Mouse (Mus musculus) E14TG2a.4 (cell line): Measurements from ENCODE around the gene Gpr146.

Experiments used
- H3K27me3 ChIP-seq: 2 replicates; pipeline ENCODE4 v1.6.1; 2014; ENCODE audit warnings: low read length, control low read depth; ENCODE audit not compliant: insufficient read depth
- H3K36me3 ChIP-seq: 2 replicates; pipeline ENCODE4 v1.6.1; 2014; ENCODE audit warnings: low read length, control low read depth; ENCODE audit not compliant: insufficient read depth
- H3K4me1 ChIP-seq: replicated peaks from 2 replicates; pipeline ENCODE4 v1.6.1; 2014; ENCODE audit warnings: low read depth, low read length, control low read depth
- H3K4me3 ChIP-seq: replicated peaks from 2 replicates; pipeline ENCODE4 v1.5.1; 2014; ENCODE audit warnings: mild to moderate bottlenecking, low read length
- H3K9me3 ChIP-seq: 2 replicates; pipeline ENCODE4 v1.6.1; 2014; ENCODE audit warnings: low read length, control low read depth
- CTCF ChIP-seq: conservative IDR thresholded peaks from 2 replicates; pipeline ENCODE4 v1.5.1; 2014; ENCODE audit warnings: low read length
- NANOG ChIP-seq: IDR thresholded peaks from 2 replicates; pipeline ENCODE4 v1.6.1; 2014; ENCODE audit warnings: borderline replicate concordance, low read length, mixed read lengths
- POU5F1 ChIP-seq: IDR thresholded peaks from 2 replicates; pipeline ENCODE4 v1.6.1; 2014; ENCODE audit warnings: low read length, borderline replicate concordance

Gene Gpr146

DNA sequence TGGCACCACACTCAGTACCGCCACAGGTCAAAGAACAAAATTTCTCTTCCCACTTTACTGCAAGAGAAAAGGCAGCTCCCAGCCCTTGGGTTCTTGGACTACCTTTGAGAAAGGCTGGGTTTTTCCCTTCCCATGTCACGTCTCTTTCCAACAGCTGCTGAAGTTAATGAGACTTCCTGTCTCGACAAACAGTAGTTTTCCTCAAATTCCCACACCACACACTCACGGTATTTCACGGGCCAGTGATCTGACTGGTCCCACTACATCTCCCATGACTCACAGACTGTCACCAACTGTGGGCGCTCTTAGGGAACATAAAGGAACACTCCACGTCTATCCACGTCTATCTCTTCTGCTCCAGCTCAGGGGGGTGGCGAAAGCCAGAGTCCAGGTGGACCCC, 47.7 kb downstream of the Gpr146 start:
- no peaks in the 10 kb centered on the region for H3K27me3 ChIP-seq
- H3K4me3 ChIP-seq, result no peak overlapping the region
- no peaks in the 10 kb centered on the region for H3K9me3 ChIP-seq
- peaks cover 32% of the 10 kb centered on the region for H3K4me1 ChIP-seq
- peaks cover 45% of the 10 kb centered on the region for H3K36me3 ChIP-seq
- TF ChIP-seq NANOG, result no peak
- TF ChIP-seq CTCF, result no peak
- no peak for TF ChIP-seq POU5F1

DNA sequence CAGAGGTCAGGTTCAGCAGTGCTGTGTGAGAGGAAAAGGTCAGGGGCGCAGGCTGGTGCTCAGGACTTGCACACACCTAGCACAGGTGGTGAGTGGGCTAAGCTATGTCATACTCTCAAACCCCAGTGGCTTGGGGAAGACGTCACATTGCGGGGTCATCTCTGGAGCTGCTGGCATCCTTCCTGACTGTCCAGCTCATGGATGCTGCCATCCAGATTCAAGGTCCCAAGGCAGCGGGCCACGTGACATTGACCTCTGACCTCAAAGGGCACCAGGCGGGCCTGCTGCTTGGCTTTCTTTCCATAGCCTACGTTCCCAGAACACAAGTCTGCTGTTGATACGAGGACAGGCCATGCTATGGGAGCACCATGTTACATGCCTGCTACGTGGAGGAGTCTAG, 49.5 kb downstream of the Gpr146 start:
- no peaks in the 10 kb centered on the region for H3K9me3 ChIP-seq
- no peaks in the 10 kb centered on the region for H3K27me3 ChIP-seq
- H3K4me1 ChIP-seq, result peaks cover 44% of the 10 kb centered on the region
- no peak for TF ChIP-seq CTCF
- TF ChIP-seq NANOG, result no peak
- no peak for TF ChIP-seq POU5F1
- H3K4me3 ChIP-seq, result no peak overlapping the region
- H3K36me3 ChIP-seq, result peaks cover 45% of the 10 kb centered on the region

DNA sequence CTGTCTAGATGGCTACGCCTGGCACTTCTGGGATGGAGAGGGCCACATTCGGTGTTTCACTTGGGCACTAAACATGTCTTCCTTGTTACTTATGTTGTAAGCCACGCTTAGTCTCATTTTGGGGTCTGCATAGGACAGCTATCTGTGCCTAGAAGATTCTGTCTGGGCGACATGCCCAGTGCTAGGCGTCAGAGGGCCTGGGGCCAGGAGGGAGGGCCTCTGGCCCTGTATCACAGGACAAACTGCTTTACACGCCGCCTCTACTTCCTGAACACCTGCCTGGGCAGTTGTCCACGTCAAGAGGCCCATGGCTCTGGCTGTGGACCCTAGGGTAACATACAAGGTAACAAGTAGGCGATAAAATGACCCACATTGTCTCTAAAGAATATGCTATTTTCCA, 50.5 kb downstream of the Gpr146 start:
- TF ChIP-seq NANOG, result no peak
- no peak overlapping the region for H3K4me3 ChIP-seq
- H3K4me1 ChIP-seq, result peaks cover 50% of the 10 kb centered on the region
- H3K9me3 ChIP-seq, result no peaks in the 10 kb centered on the region
- H3K36me3 ChIP-seq, result peaks cover 46% of the 10 kb centered on the region
- H3K27me3 ChIP-seq, result no peaks in the 10 kb centered on the region

DNA sequence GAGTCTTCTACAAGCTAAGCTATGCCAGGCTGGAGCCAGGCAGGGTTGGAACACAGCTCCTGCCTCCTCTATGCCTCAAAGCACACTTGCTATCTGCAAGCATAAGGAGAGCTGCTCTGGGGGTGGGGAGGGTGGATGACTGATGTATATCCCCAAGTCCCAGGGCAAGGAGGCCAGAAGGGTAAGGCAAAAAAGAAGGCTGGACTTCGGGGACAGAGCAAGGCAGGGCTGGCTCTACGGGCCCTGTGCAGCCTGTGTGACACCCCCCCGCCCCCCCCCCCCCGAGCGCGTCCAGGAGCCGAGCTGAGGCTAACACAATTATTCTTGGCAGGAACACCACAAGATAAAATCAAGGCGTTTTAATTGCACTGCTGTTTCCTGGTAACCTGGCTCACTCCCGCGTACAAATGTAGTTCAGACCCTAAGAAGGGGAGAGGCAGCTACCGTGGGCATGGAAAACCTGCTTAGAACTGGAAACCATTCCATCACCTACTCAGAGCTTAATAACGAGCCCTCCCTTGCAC, 52.4 kb downstream of the Gpr146 start:
- TF ChIP-seq NANOG (no peak), POU5F1 (no peak), CTCF (no peak)
- peaks cover 55% of the 10 kb centered on the region for H3K36me3 ChIP-seq
- no peaks in the 10 kb centered on the region for H3K27me3 ChIP-seq
- H3K9me3 ChIP-seq, result no peaks in the 10 kb centered on the region
- no peak overlapping the region for H3K4me3 ChIP-seq
- peaks cover 62% of the 10 kb centered on the region for H3K4me1 ChIP-seq

DNA sequence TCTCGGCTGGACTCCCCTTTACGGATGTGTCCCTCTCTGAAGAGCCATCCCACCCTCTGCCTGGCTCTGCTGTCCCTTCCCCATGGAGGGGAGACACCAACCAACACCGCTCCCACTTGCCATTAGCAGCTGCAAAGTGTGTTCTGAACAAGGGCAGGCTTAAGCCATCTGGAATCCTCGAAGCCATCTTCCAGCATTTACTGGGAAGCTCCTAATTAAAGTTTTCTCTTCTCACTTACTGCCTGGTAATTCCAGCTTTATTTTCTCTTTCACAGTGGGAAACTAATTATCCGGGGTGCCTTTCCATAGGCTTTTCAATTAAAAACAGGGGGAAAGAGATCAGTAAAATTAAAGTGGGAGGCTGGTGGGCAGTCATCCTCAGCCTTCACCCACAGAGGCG, 54.8 kb downstream of the Gpr146 start:
- Histone ChIP-seq H3K4me3 (no peak overlapping the region), H3K4me1 (peaks cover 68% of the 10 kb centered on the region), H3K36me3 (peaks cover 45% of the 10 kb centered on the region), H3K9me3 (no peaks in the 10 kb centered on the region), H3K27me3 (no peaks in the 10 kb centered on the region)
- no peak for TF ChIP-seq CTCF
- no peak for TF ChIP-seq POU5F1
- no peak for TF ChIP-seq NANOG

DNA sequence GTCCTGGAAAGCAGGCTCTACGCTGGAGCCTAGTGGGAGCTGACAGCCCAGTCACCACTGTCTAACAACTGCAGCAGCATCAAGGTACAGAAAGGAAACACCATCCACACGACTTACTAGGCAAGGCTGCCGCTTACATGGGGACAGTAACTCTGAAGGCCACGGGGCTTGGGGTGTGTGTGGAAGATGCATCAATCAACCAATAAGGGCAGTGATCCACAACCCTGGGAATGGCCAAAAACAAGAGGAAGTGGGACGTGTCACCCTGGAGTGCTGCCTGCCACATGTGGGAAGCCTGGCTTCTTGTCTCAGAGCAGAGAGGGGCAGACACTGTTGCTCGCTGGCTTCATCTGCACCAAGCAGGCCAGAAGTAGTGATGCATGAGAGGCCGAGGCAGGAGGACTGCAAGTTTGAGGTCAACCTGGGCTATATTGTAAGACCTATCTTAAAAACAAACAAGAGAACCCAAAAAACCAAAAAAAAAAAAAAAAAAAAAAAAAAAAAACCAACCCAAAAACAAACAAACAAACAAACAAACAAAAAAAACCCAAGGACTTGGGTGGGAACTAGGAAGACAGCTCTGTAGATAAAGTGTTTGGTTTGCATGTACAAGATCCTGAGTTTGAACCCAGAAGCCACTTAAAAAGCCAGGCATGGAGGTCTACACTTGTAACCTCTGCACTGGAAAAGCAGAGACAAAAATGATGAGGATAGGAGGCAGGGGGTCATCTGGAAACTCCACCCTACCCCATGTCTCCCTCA, 55.4 kb downstream of the Gpr146 start:
- Histone ChIP-seq H3K4me3 (no peak overlapping the region), H3K27me3 (no peaks in the 10 kb centered on the region), H3K4me1 (peaks cover 66% of the 10 kb centered on the region), H3K9me3 (no peaks in the 10 kb centered on the region), H3K36me3 (peaks cover 44% of the 10 kb centered on the region)
- TF ChIP-seq CTCF (no peak), POU5F1 (no peak), NANOG (no peak)

DNA sequence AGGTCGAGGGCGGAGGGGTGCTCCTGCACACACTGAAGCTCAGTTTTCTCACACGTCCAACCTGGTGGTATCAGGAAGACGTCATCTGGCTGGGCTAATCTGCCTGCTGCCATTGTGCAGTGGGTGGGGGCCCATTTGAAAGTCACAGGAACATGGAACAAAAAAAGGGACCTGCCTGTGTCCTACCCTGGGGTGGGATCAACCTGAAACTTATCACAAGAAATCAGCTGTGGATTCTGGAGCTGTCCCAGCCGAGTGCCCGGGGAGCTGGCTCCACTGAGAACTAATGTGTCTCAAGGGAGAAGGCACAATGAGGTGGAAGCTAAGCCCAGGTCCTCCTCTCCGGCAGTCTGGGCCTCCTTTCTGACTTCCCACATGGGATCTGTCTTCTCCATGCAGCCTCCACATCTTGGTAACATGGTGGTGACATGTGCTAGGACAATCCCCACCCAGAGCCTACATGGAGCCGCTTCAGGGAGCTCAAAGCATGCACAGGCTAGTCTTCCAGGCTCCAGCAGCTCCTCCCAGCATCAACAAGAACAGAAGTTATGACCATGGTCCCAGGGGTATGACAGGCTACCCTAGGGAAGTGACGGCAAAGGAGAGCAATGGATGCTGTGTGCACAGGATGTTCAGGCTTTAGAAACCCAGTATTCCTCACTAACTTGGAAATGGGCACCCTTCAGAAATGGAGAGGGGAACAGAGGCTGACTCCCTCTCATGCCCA, 56.5 kb downstream of the Gpr146 start:
- TF ChIP-seq POU5F1, result no peak
- Histone ChIP-seq H3K36me3 (peaks cover 44% of the 10 kb centered on the region), H3K27me3 (no peaks in the 10 kb centered on the region), H3K9me3 (no peaks in the 10 kb centered on the region), H3K4me1 (peaks cover 67% of the 10 kb centered on the region), H3K4me3 (no peak overlapping the region)

DNA sequence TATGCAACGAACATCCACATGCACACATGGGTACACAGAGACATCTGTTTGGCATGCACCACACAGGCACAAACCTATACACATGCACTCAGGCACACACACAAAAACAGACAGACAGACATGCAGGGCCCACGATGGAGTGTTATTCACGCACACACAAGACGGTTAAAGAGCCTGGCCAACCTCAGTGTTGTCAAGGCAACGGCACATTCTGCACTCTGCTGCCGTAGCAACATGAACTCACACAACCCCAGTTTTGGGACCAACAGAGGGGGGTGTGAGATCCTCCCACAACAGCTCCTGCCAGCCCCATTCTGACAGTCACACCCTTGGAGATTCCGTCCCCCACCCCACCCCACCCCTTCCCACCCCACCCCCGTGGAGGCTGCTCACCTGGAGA, 57.4 kb downstream of the Gpr146 start:
- Histone ChIP-seq H3K36me3 (peaks cover 44% of the 10 kb centered on the region), H3K27me3 (no peaks in the 10 kb centered on the region)
- no peak for TF ChIP-seq POU5F1
- no peak for TF ChIP-seq CTCF
- no peak for TF ChIP-seq NANOG

More for the DNA sequence above, 57.4 kb downstream of the Gpr146 start:
- H3K4me1 ChIP-seq, result peaks cover 66% of the 10 kb centered on the region
- no peak overlapping the region for H3K4me3 ChIP-seq
- no peaks in the 10 kb centered on the region for H3K9me3 ChIP-seq
